Mouse (Mus musculus): Measurements from ENCODE around the gene Stub1.

The Stub1 gene

GRCm38 (mm10) chr17:25796211-25796771 lies 36.9 kb downstream of the Stub1 start:
- in situ Hi-C loops (cut with MboI; ENCODE audit: unreplicated experiment in 2 of 2) = no loop called here

- in situ Hi-C loops (cut with MboI; ENCODE audit: unreplicated experiment in 2 of 2) = no loop called here
Measured at GRCm38 (mm10) chr17:25795609-25796092, 37.6 kb downstream of the Stub1 start, which contains the start of gene AC134908.4. Gene AC134908.4, minus strand, starts transcription at chr17:25795659.

GRCm38 (mm10) chr17:25794998-25795397 lies 38.2 kb downstream of the Stub1 start:
- in situ Hi-C loops (cut with MboI; ENCODE audit: unreplicated experiment in 2 of 2) = no loop called here

GRCm38 (mm10) chr17:25794197-25794596 lies 39.0 kb downstream of the Stub1 start:
- in situ Hi-C loops (cut with MboI; ENCODE audit: unreplicated experiment in 2 of 2) = no loop called here

- in situ Hi-C loops (cut with MboI; ENCODE audit: unreplicated experiment in 2 of 2) = no loop called here
Measured at GRCm38 (mm10) chr17:25792615-25793014, 40.6 kb downstream of the Stub1 start, which contains the start of gene Fam173a. Gene Fam173a, minus strand, starts transcription at chr17:25792901.

- in situ Hi-C loops (cut with MboI; ENCODE audit: unreplicated experiment in 2 of 2) = no loop called here
Measured at GRCm38 (mm10) chr17:25791843-25792527, 41.2 kb downstream of the Stub1 start.

GRCm38 (mm10) chr17:25791320-25791842 lies 41.8 kb downstream of the Stub1 start:
- in situ Hi-C loops (cut with MboI; ENCODE audit: unreplicated experiment in 2 of 2) = no loop called here

- in situ Hi-C loops (cut with MboI; ENCODE audit: unreplicated experiment in 2 of 2) = no loop called here
Measured at GRCm38 (mm10) chr17:25786781-25787504, 46.3 kb downstream of the Stub1 start.

GRCm38 (mm10) chr17:25786280-25786679 lies 46.9 kb downstream of the Stub1 start, which contains the start of gene Ccdc78:
Gene Ccdc78, plus strand, starts transcription at chr17:25786580.
- in situ Hi-C loops (cut with MboI; ENCODE audit: unreplicated experiment in 2 of 2) = no loop called here

- in situ Hi-C loops (cut with MboI; ENCODE audit: unreplicated experiment in 2 of 2) = no loop called here
Measured at GRCm38 (mm10) chr17:25785281-25785745, 47.9 kb downstream of the Stub1 start, which contains the start of gene Haghl. Gene Haghl, minus strand, starts transcription at chr17:25785673.

- in situ Hi-C loops (cut with MboI; ENCODE audit: unreplicated experiment in 2 of 2) = no loop called here
Measured at GRCm38 (mm10) chr17:25783861-25784574, 49.2 kb downstream of the Stub1 start.

GRCm38 (mm10) chr17:25783086-25783485 lies 50.1 kb downstream of the Stub1 start:
- in situ Hi-C loops (cut with MboI; ENCODE audit: unreplicated experiment in 2 of 2) = no loop called here

- in situ Hi-C loops (cut with MboI; ENCODE audit: unreplicated experiment in 2 of 2) = no loop called here
Measured at GRCm38 (mm10) chr17:25781339-25781738, 51.9 kb downstream of the Stub1 start.
